Mouse (Mus musculus): ENCODE results near the gene Emilin2. TPM values are rescaled to one million over a fixed set of nuclear protein-coding genes. Genes with fewer than 3 reads are reported as not detected.

Gene Emilin2
- total RNA-seq, 2 experiments from 2014 or later: 2.4 to 2.7 TPM

DNA sequence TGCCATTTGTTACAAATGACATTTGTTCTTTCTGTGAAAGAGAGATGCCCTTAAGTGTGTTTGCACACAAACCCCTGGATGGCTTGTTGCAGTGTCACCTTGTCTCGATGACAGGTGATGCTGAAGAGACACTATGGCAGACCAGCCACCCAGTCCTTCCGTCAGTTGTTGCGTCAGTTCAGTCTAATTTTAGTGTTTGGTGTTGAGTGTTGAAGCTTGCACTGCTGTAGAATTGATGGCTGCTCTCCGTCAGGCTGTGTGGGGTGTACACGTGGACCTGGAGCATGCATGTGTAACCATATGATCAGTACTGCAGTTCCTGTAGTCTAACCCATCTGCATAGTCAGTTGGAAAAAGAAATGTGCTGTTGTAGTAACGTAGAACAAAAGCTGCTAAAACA is 62.8 kb downstream of the Emilin2 start:
- intact Hi-C loops (cut with DNase I): no loop called here
- no peak for DNase-seq (ENCODE audit: extremely low spot score in 1 of 2, low spot score in 2 of 2)

- intact Hi-C loops (cut with DNase I): no loop called here
Observed at GRCm38 (mm10) chr17:71246022-71246421, 65.8 kb downstream of the Emilin2 start.

DNA sequence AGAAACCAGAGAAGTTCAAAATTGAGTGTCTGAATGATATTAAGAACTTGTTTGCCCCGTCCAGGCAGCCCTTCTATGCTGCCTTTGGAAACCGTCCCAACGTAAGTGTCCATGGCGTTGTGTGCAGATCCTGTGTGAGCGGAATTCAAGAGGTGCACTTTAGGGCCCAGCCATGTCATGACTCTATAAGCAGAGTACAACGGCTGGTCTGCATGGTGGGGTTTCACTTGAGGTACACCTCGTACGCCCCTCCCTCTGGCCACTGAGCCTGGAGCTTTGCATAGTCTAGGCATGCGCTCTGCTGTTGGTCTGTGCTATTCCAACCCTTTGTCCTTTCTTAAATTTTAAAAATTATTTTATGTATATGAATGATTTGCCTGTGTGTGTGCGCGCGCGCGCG is 66.6 kb downstream of the Emilin2 start:
- DNase-seq (ENCODE audit: extremely low spot score in 1 of 2, low spot score in 2 of 2): no peak
- intact Hi-C loops (cut with DNase I): no loop called here

More at GRCm38 (mm10) chr17:71246022-71246421, 65.8 kb downstream of the Emilin2 start:
- DNase-seq (ENCODE audit: extremely low spot score in 1 of 2, low spot score in 2 of 2): no peak

GRCm38 (mm10) chr17:71242666-71243065 is 69.1 kb downstream of the Emilin2 start:
- no peak for DNase-seq (ENCODE audit: extremely low spot score in 1 of 2, low spot score in 2 of 2)
- intact Hi-C loops (cut with DNase I): no loop called here

DNA sequence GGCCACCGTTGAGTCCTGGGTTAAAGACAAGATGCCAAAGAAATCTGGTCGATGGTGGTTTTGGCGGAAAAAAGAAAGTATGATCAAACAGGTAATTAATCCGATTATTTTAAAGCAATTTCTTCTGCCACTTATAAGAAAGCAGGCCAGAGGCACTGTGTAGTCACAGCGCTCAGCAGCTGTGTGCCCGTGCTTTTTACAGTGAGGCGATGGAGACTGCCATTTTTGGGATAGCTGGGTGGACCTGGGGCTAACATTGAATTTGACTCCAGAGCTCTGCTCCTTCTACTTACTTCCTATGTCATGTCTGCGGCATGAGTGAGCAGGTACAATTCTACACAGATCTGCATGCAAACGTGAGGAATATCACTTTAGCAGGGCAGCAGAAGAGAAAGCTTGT is 71.0 kb downstream of the Emilin2 start:
- intact Hi-C loops (cut with DNase I): no loop called here
- DNase-seq (ENCODE audit: extremely low spot score in 1 of 2, low spot score in 2 of 2): no peak

GRCm38 (mm10) chr17:71238494-71238893 is 73.3 kb downstream of the Emilin2 start:
- DNase-seq (ENCODE audit: extremely low spot score in 1 of 2, low spot score in 2 of 2): no peak
- intact Hi-C loops (cut with DNase I): no loop called here

GRCm38 (mm10) chr17:71235229-71235958 is 76.4 kb downstream of the Emilin2 start:
- intact Hi-C loops (cut with DNase I): no loop called here
- no peak for DNase-seq (ENCODE audit: extremely low spot score in 1 of 2, low spot score in 2 of 2)

- intact Hi-C loops (cut with DNase I): loop anchor here (5.0 kb wide), 1 partner anchor 167 kb away; no protein-coding TSS in a partner anchor
Observed at GRCm38 (mm10) chr17:71234041-71234594, 77.7 kb downstream of the Emilin2 start.

GRCm38 (mm10) chr17:71233210-71233609 is 78.6 kb downstream of the Emilin2 start:
- intact Hi-C loops (cut with DNase I): loop anchor here (5.0 kb wide), 1 partner anchor 166 kb away; no protein-coding TSS in a partner anchor
- DNase-seq (ENCODE audit: extremely low spot score in 1 of 2, low spot score in 2 of 2): no peak

More at GRCm38 (mm10) chr17:71234041-71234594, 77.7 kb downstream of the Emilin2 start:
- DNase-seq (ENCODE audit: extremely low spot score in 1 of 2, low spot score in 2 of 2): no peak

- intact Hi-C loops (cut with DNase I): loop anchor here (5.0 kb wide), 1 partner anchor 165 kb away; no protein-coding TSS in a partner anchor
- no peak for DNase-seq (ENCODE audit: extremely low spot score in 1 of 2, low spot score in 2 of 2)
Observed at GRCm38 (mm10) chr17:71231998-71232397, 79.8 kb downstream of the Emilin2 start.

- intact Hi-C loops (cut with DNase I): loop anchor here (5.0 kb wide), 1 partner anchor 163 kb away; no protein-coding TSS in a partner anchor
- DNase-seq (ENCODE audit: extremely low spot score in 1 of 2, low spot score in 2 of 2): no peak
Observed at GRCm38 (mm10) chr17:71230108-71230709, 81.6 kb downstream of the Emilin2 start.

DNA sequence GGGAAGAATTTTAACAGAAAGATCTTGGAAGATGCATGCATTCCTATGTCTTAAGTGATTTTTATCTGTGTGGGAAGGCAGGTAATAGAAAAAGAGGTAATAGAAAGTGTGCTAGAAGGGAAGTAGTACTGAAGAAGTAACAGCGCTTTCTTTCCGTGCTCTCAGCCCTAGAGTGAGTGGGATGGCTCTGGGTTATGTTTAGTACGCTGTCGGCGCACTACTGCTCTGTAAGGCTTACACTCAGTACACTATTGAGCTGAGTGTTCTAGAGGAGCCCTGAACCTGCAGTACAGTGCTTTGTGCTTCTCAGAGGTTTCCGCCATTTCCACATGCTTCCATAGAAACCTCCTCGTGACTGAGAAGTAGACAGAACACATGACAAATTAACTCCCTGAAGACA is 83.1 kb downstream of the Emilin2 start:
- no peak for DNase-seq (ENCODE audit: extremely low spot score in 1 of 2, low spot score in 2 of 2)
- intact Hi-C loops (cut with DNase I): no loop called here

DNA sequence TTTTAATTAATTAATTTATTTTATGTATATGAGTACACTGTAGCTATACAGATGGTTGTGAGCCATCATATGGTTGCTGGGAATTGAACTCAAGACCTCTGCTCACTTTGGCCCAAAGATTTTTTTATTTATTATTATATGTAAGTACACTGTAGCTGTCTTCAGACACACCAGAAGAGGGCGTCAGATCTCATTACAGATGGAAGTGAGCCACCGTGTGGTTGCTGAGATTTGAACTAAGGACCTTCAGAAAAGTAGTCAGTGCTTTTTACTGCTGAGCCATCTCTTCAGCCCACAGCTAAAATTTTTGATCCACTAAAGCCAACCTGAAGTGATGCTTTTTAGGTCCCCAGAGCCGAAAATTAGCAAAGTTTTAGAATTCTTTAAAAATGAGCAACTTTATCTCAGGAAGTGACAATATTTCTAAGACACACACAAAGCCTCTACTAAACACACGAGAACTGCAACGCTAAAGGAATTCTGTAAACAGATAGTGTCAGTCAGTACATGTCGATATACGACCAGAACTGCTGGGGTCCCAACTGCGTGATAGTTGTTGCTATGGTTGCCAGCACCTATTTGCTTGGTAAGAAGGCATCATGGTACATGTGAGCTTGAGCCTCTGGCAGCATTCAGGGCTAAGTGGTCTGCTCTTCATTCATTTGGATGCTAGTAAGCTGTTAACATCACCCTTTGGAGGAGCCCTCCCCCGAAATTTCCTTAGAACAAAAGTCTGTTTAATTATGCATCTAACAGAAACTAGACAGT is 84.5 kb downstream of the Emilin2 start:
- no peak for DNase-seq (ENCODE audit: extremely low spot score in 1 of 2, low spot score in 2 of 2)
- intact Hi-C loops (cut with DNase I): no loop called here

GRCm38 (mm10) chr17:71225091-71225490 is 86.7 kb downstream of the Emilin2 start:
- intact Hi-C loops (cut with DNase I): no loop called here

DNA sequence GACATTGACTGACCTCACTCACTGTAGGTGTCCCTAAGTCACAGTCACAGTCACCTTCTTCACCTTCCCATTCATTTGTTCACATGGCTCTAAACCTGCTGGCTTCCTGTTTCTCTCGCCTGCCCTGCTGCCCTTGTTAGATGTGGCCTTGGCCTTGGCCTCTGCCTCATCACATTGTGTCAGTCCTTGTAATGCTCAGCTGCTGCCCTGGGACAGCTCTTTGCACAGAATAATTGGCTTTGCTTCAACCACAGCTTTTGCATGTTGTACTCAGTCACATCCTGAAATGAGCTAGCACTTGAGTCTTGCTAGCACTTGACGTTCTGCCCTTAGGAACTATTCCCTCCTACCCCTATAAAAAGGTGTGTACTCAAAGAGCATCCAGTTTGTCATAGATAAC is 87.3 kb downstream of the Emilin2 start:
- intact Hi-C loops (cut with DNase I): no loop called here

More at GRCm38 (mm10) chr17:71225091-71225490, 86.7 kb downstream of the Emilin2 start:
- no peak for DNase-seq (ENCODE audit: extremely low spot score in 1 of 2, low spot score in 2 of 2)

DNA sequence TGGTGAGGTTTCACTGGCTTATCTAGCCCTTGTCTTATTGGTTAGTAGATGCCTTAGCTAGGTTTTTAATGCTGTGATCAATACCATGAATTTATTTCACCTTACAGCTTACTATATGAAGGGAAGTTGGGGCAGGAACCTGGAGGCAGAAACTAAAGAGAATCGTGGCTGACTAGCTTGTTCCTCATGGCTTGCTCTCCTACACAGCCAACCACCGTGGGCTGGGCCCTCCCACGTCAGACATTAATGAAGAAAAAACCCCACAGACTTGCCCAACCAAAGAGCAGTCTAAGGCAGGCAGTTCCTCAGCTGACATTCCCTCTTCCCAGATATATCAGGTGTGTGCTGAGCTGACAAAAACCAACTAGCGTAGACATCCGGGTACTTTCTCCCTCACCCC is 88.1 kb downstream of the Emilin2 start:
- DNase-seq (ENCODE audit: extremely low spot score in 1 of 2, low spot score in 2 of 2): no peak
- intact Hi-C loops (cut with DNase I): no loop called here

More for the DNA sequence above, 87.3 kb downstream of the Emilin2 start:
- DNase-seq (ENCODE audit: extremely low spot score in 1 of 2, low spot score in 2 of 2): no peak

DNA sequence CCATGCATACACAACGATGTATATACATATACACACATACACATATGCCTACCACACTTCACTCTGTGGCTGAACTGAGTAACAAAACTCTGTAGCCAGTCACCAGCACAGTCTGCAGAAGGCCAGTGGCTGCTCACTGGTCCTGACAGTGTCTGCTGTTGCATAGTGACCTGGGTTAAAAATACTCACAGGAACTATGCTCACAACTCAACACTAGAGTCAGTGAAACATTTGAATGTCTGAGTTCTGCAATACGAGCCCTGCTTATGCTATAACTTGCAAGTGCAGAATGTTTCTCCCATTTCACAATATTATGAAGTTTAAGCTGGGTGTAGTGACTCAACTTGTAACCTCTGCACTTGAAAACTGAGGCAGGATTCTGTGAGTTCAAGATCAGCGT is 90.4 kb downstream of the Emilin2 start:
- intact Hi-C loops (cut with DNase I): no loop called here
- no peak for DNase-seq (ENCODE audit: extremely low spot score in 1 of 2, low spot score in 2 of 2)

- DNase-seq (ENCODE audit: extremely low spot score in 1 of 2, low spot score in 2 of 2): no peak
- intact Hi-C loops (cut with DNase I): no loop called here
Observed at GRCm38 (mm10) chr17:71217111-71217685, 94.6 kb downstream of the Emilin2 start.

DNA sequence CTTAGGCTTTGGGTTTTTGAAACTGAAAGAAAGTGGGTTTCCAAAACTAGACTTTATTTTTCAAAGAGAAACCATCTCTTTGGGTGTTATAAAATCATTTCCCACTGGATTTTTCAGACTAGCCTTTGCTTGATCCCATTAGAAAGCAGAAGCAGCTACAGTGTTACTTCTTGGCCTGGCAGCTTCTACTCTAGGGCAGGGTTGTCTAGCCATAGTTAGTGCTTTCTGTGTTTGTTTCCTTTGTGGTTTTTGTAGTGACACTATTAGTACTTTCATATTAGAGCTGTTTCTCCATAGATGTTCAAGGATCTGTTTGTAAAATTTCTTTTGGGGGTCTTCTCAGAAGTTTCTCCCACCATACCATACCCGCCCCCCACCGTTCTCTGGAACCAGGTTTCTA is 95.5 kb downstream of the Emilin2 start:
- no peak for DNase-seq (ENCODE audit: extremely low spot score in 1 of 2, low spot score in 2 of 2)
- intact Hi-C loops (cut with DNase I): no loop called here
